Mouse (Mus musculus) naive thymus-derived CD4-positive, alpha-beta T cell, adult 2 months (primary cell): ENCODE results near the gene Ric1.

Experiments
- DNase-seq: peaks from one replicate; pipeline ENCODE4 v3.0.0-alpha.2; 2011; ENCODE audit warnings: low read depth

The Ric1 gene

DNA sequence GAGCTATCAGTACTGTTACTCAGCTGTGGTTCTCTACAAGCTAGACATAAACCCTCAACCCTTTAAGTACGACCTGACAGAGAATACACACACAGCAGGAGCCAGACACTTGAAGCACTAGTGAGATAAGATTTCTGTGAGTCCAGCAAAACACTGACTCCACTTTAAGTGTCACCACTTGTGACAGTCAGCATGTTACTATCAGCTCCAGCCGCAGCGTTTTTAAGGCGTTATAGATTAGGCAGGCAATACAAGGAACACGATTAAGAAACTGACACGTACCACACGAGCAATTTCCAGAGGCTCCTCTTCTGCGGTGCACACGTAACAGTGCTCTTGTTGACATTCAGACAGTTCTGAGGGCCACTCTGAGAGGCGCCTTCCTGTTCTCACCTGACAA is 88.8 kb downstream of the Ric1 start:
- DNase-seq, result no peak

DNA sequence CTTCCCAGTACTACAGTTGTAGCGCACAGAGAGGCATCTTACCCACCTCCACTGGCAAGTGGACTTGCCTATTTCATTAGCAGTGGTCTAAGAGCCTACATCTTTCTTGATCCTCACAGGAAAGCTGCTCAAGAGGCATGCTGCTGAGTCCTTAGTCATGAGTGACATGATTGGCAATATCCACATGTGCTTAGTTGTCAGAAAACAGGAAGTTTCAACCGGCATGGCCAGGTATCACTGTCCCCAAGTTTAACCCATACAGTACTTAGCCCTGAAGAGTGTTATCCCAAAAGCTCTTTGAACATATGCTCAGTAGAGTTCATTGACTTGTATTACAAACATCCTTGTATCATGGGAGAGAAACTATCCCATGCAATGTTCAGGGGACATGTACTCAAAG is 90.0 kb downstream of the Ric1 start:
- no peak for DNase-seq

GRCm38 (mm10) chr19:29641055-29641454 is 119.0 kb downstream of the Ric1 start:
- DNase-seq, result peak; percentile 81

DNA sequence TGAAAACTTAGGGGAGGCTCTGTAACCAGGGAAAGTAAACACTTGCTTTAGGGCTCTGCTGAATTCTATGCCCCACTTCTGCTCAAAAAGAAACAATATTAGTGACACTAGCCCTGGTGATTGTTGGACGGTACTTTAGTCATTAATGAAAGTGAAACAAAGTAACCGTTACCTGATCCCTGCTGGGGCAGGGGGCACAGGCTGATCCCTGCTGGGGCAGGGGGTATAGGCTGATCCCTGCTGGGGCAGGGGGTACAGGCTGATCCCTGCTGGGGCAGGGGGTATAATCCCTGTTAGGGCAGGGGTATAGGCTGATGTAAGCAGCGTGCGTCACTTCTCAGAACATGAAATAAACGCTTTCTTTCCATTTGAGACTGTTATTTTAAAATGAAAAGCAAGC is 119.4 kb downstream of the Ric1 start:
- DNase-seq, result no peak

- DNase-seq, result no peak
These were observed 120.1 kb downstream of the Ric1 start for GRCm38 (mm10) chr19:29642211-29642610.

DNA sequence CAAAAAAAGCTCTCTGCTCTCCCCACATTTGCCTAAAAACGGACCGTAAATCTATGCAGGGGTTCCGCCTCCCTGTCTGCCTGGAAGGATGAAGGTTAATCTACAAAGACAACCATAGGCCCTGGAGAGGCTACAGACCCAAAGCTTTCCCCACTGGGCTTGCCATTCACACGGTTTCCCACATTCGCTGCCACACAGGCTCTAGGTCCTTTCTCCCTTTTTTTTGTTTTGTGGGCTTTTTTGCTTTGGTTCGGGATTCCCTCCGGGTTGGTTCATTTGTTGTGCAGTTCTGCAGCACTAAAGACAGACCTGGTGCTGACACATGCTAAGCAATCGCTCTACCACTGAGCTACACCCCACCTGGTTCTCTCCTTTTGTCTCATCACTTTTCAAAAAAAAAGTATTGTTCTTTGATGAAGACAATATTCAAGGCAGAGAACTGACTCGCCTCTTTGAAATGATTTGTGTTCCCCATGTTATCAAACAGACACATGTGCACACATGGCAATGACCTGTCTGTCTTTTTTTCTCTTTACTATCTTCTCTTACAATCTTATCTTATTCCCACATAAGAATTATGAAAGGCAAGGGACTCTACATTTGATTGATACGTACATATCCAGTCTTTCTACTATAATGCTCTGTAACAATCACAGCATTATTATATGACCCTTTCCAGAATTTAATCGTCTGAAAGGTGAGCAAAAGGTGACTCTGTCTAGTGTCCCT is 121.3 kb downstream of the Ric1 start:
- DNase-seq, result no peak

- peak; percentile 37 for DNase-seq
These were observed 122.7 kb downstream of the Ric1 start for GRCm38 (mm10) chr19:29644747-29645146.

DNA sequence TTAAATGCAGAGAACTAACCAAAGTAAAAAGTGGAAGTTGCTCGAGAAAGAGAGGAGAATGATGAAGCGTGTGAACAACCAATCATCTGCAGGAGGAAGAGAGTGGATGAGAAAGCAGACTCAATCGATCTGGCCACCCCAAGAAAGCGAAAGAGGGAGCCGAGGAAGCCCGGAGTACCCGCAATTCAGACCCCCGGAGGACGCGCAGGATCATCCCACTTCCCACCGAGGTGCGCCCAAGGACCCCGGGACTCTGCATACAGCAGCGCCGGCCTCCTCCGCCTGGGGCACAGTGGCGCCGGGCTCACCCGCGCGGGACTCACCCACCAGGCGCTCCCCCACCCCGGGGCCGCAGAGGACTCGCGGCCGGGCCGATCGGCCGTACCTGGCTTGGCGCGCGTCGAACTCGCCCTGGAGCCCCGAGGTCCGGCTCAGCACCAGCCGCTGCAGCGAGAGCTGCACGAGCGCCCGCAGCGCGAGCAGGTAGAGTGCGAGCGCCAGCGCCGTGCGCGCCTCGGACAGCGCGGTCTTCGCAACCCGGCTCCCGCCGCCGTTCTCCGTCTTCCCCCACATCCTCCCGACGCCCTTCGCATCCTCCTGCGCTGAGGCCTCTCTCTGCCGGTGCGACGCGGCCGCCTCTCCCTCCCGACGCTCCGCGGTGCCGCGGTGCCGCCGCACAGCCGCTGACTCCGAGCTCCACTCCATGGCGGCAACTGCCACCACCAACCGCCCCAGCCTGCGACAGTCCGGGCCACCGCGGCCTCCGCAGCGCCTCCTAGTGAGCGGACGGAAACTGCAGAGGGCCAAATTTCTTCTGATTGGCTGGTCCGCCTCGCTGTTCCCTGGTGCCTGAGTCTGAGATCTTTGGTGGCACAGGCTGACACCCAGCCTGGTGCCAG is 125.8 kb downstream of the Ric1 start, which contains the start of gene Ermp1:
Gene Ermp1, minus strand, starts transcription at position 765 of the 899 bp plus-strand sequence.
- DNase-seq, result peak; percentile 96

DNA sequence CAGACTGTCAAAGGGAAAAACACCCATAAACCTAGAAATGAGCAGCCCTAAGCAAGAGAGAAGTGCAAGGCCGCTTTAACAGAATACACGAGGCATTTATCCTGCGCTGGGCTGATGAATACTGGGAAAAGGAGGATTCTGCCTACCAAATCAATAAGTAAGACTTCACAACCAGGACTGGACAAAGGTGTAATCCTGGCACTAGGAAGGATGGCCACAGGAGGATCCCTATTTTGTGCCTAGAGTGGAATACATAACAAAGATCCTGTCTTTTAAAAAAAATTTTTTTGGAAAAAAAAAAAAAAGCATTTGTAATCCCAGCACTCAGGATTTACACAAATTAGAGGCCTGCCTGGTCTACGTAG is 126.5 kb downstream of the Ric1 start:
- no peak for DNase-seq

- no peak for DNase-seq
These were observed 127.6 kb downstream of the Ric1 start for GRCm38 (mm10) chr19:29649683-29650082.

- DNase-seq, result no peak
These were observed 131.7 kb downstream of the Ric1 start for GRCm38 (mm10) chr19:29653768-29654265.

GRCm38 (mm10) chr19:29655148-29655547 is 133.1 kb downstream of the Ric1 start:
- no peak for DNase-seq

GRCm38 (mm10) chr19:29656029-29656428 is 133.9 kb downstream of the Ric1 start:
- no peak for DNase-seq
